Mouse (Mus musculus): Measurements from ENCODE around the gene Pm20d2. TPM values are rescaled to one million over a fixed set of nuclear protein-coding genes. Genes with fewer than 3 reads are reported as not detected.

Pm20d2 gene
- polyA plus RNA-seq, 1 experiment from 2014 or later, result 1.9 TPM

GRCm38 (mm10) chr4:33188164-33188563 is 1.4 kb downstream of the Pm20d2 start:
- Histone ChIP-seq H3K27ac (ENCODE audit: low read depth, low read length) (no peak overlapping the region), H3K9me3 (ENCODE audit: control insufficient read depth) (no peaks in the 10 kb centered on the region), H3K9ac (ENCODE audit: low read depth, low read length) (no peak overlapping the region), H3K27me3 (replicated peaks; ENCODE audit: control insufficient read depth, insufficient read depth, low read length) (no peaks in the 10 kb centered on the region), H3K36me3 (ENCODE audit: control insufficient read depth, insufficient read depth) (no peaks in the 10 kb centered on the region), H3K4me3 (ENCODE audit: low read depth, low read length) (peak overlapping the region; percentile 57; the same call in 1 of the 2 replicates), H3K4me1 (replicated peaks; ENCODE audit: control insufficient read depth, insufficient read depth, low read length) (no peaks in the 10 kb centered on the region), H3K4me2 (replicated peaks; ENCODE audit: low read depth) (peak overlapping the region; percentile 93)
- TF ChIP-seq CTCF (IDR thresholded peaks at IDR 0.05; ENCODE audit: low read depth), result peak; percentile 34; the same call in 1 of the 2 replicates
- ATAC-seq, result no peak
- WGBS, result 22% methylated on average over 9 of the region's 9 CpGs

GRCm38 (mm10) chr4:33183477-33183876 is 6.1 kb downstream of the Pm20d2 start:
- H3K4me3 ChIP-seq (ENCODE audit: low read depth, low read length), result no peak overlapping the region
- WGBS, result 75% methylated on average over 5 of the region's 5 CpGs

GRCm38 (mm10) chr4:33152087-33153038 is 37.2 kb downstream of the Pm20d2 start:
- H3K27me3 ChIP-seq (replicated peaks; ENCODE audit: control insufficient read depth, insufficient read depth, low read length), result no peaks in the 10 kb centered on the region
- no peaks in the 10 kb centered on the region for H3K4me1 ChIP-seq (replicated peaks; ENCODE audit: control insufficient read depth, insufficient read depth, low read length)
- WGBS, result 85% methylated on average over 26 of the region's 26 CpGs
- no peak overlapping the region for H3K27ac ChIP-seq (ENCODE audit: low read depth, low read length)
- H3K9ac ChIP-seq (ENCODE audit: low read depth, low read length), result no peak overlapping the region
- no peak overlapping the region for H3K4me2 ChIP-seq (replicated peaks; ENCODE audit: low read depth)
- H3K4me3 ChIP-seq (ENCODE audit: low read depth, low read length), result no peak overlapping the region
- no peak for ATAC-seq
- no peaks in the 10 kb centered on the region for H3K36me3 ChIP-seq (ENCODE audit: control insufficient read depth, insufficient read depth)
- TF ChIP-seq CTCF (IDR thresholded peaks at IDR 0.05; ENCODE audit: low read depth), result no peak
- H3K9me3 ChIP-seq (ENCODE audit: control insufficient read depth), result no peaks in the 10 kb centered on the region

More at GRCm38 (mm10) chr4:33183477-33183876, 6.1 kb downstream of the Pm20d2 start:
- Histone ChIP-seq H3K27ac (ENCODE audit: low read depth, low read length) (no peak overlapping the region), H3K36me3 (ENCODE audit: control insufficient read depth, insufficient read depth) (no peaks in the 10 kb centered on the region), H3K27me3 (replicated peaks; ENCODE audit: control insufficient read depth, insufficient read depth, low read length) (no peaks in the 10 kb centered on the region), H3K9me3 (ENCODE audit: control insufficient read depth) (no peaks in the 10 kb centered on the region), H3K9ac (ENCODE audit: low read depth, low read length) (no peak overlapping the region), H3K4me2 (replicated peaks; ENCODE audit: low read depth) (no peak overlapping the region), H3K4me1 (replicated peaks; ENCODE audit: control insufficient read depth, insufficient read depth, low read length) (no peaks in the 10 kb centered on the region)
- ATAC-seq, result no peak
- TF ChIP-seq CTCF (IDR thresholded peaks at IDR 0.05; ENCODE audit: low read depth), result no peak

- no peak overlapping the region for H3K27ac ChIP-seq (ENCODE audit: low read depth, low read length)
- no peaks in the 10 kb centered on the region for H3K36me3 ChIP-seq (ENCODE audit: control insufficient read depth, insufficient read depth)
- 0 out of 2 replicates have a peak, but pooled peaks cover 2% of the 10 kb centered on the region for H3K4me1 ChIP-seq (replicated peaks; ENCODE audit: control insufficient read depth, insufficient read depth, low read length)
- no peak overlapping the region for H3K9ac ChIP-seq (ENCODE audit: low read depth, low read length)
- H3K4me2 ChIP-seq (replicated peaks; ENCODE audit: low read depth), result no peak overlapping the region
- ATAC-seq, result no peak
- 75% methylated on average over 7 of the region's 7 CpGs for WGBS
- no peaks in the 10 kb centered on the region for H3K27me3 ChIP-seq (replicated peaks; ENCODE audit: control insufficient read depth, insufficient read depth, low read length)
- H3K9me3 ChIP-seq (ENCODE audit: control insufficient read depth), result no peaks in the 10 kb centered on the region
- no peak overlapping the region for H3K4me3 ChIP-seq (ENCODE audit: low read depth, low read length)
- TF ChIP-seq CTCF (IDR thresholded peaks at IDR 0.05; ENCODE audit: low read depth), result no peak
These were observed 40.4 kb downstream of the Pm20d2 start for GRCm38 (mm10) chr4:33149150-33149549.

GRCm38 (mm10) chr4:33147825-33148224 is 41.7 kb downstream of the Pm20d2 start:
- Histone ChIP-seq H3K4me2 (replicated peaks; ENCODE audit: low read depth) (no peak overlapping the region), H3K4me1 (replicated peaks; ENCODE audit: control insufficient read depth, insufficient read depth, low read length) (0 out of 2 replicates have a peak, but pooled peaks cover 2% of the 10 kb centered on the region), H3K36me3 (ENCODE audit: control insufficient read depth, insufficient read depth) (no peaks in the 10 kb centered on the region), H3K27ac (ENCODE audit: low read depth, low read length) (no peak overlapping the region), H3K9me3 (ENCODE audit: control insufficient read depth) (no peaks in the 10 kb centered on the region), H3K9ac (ENCODE audit: low read depth, low read length) (no peak overlapping the region), H3K4me3 (ENCODE audit: low read depth, low read length) (no peak overlapping the region), H3K27me3 (replicated peaks; ENCODE audit: control insufficient read depth, insufficient read depth, low read length) (no peaks in the 10 kb centered on the region)
- no peak for ATAC-seq
- WGBS, result 9% methylated on average over 2 of the region's 2 CpGs
- peak; percentile 72 for TF ChIP-seq CTCF (IDR thresholded peaks at IDR 0.05; ENCODE audit: low read depth)

GRCm38 (mm10) chr4:33146679-33147291 is 42.8 kb downstream of the Pm20d2 start:
- Histone ChIP-seq H3K4me1 (replicated peaks; ENCODE audit: control insufficient read depth, insufficient read depth, low read length) (0 out of 2 replicates have a peak, but pooled peaks cover 2% of the 10 kb centered on the region), H3K9me3 (ENCODE audit: control insufficient read depth) (no peaks in the 10 kb centered on the region), H3K27me3 (replicated peaks; ENCODE audit: control insufficient read depth, insufficient read depth, low read length) (no peaks in the 10 kb centered on the region), H3K9ac (ENCODE audit: low read depth, low read length) (no peak overlapping the region), H3K27ac (ENCODE audit: low read depth, low read length) (no peak overlapping the region), H3K4me3 (ENCODE audit: low read depth, low read length) (no peak overlapping the region), H3K36me3 (ENCODE audit: control insufficient read depth, insufficient read depth) (no peaks in the 10 kb centered on the region), H3K4me2 (replicated peaks; ENCODE audit: low read depth) (no peak overlapping the region)
- WGBS, result 32% methylated on average over 20 of the region's 20 CpGs
- TF ChIP-seq CTCF (IDR thresholded peaks at IDR 0.05; ENCODE audit: low read depth), result no peak
- ATAC-seq, result no peak

All from intestine, postnatal 0 days (tissue).